Mouse (Mus musculus) megakaryocyte, embryonic 14.5 days (primary cell): ENCODE results near the gene BC029722. TPM values are rescaled to one million over a fixed set of nuclear protein-coding genes. Genes with fewer than 3 reads are reported as not detected.

Experiments
- H3K27me3 ChIP-seq: replicated peaks from 2 replicates; pipeline ENCODE3; 2012; ENCODE audit warnings: inconsistent platforms
- H3K36me3 ChIP-seq: replicated peaks from 2 replicates; pipeline ENCODE3; 2012; ENCODE audit warnings: low read length, inconsistent platforms, mixed read lengths
- H3K4me1 ChIP-seq: 2 replicates; pipeline ENCODE4 v1.6.1; 2012; ENCODE audit warnings: inconsistent platforms
- H3K4me3 ChIP-seq: replicated peaks from 2 replicates; pipeline ENCODE3; 2012; ENCODE audit warnings: moderate library complexity, mild to moderate bottlenecking, inconsistent platforms
- H3K9me3 ChIP-seq: 2 replicates; pipeline ENCODE4 v1.6.1; 2012; ENCODE audit warnings: inconsistent platforms
- FLI1 ChIP-seq: IDR thresholded peaks from 2 replicates; pipeline ENCODE4 v1.6.1; 2012; ENCODE audit warnings: low read length, inconsistent platforms, mixed read lengths
- GATA1 ChIP-seq: IDR thresholded peaks from 3 replicates; pipeline ENCODE4 v1.6.1; 2012; ENCODE audit warnings: mixed read lengths, low read length, inconsistent platforms, borderline replicate concordance
- polyA plus RNA-seq: library from polyadenylated mRNA; stranded (reverse); fragments of >175 nt; gene quantifications from 2 replicates; pipeline ENCODE4 v1.2.3, GENCODE M21; 2012; ENCODE audit warnings: low replicate concordance; ENCODE audit not compliant: insufficient read depth

Gene BC029722
- 30.5 and 31.7 TPM in 2 replicates for polyA plus RNA-seq

- Histone ChIP-seq H3K4me3 (peak within 1 kb of the TSS; percentile 99), H3K36me3 (peaks cover 52% of the 10 kb centered on the region), H3K9me3 (no peaks in the 10 kb centered on the region), H3K4me1 (peaks cover 71% of the 10 kb centered on the region), H3K27me3 (peaks cover 8% of the 10 kb centered on the region)
- TF ChIP-seq GATA1, result no peak
These were observed at the start of gene BC029722 for GRCm38 (mm10) chr2:155819392-155819448. Gene BC029722 (minus strand): TSS chr2:155819426.

- Histone ChIP-seq H3K27me3 (no peaks in the 10 kb centered on the region), H3K36me3 (peaks cover 79% of the 10 kb centered on the region), H3K9me3 (no peaks in the 10 kb centered on the region), H3K4me3 (no peak overlapping the region), H3K4me1 (peaks cover 53% of the 10 kb centered on the region)
- TF ChIP-seq GATA1 (no peak), FLI1 (no peak)
These were observed 49.1 kb upstream of the BC029722 start for GRCm38 (mm10) chr2:155868320-155868719.

GRCm38 (mm10) chr2:155863301-155863867 is 44.2 kb upstream of the BC029722 start:
- peaks cover 71% of the 10 kb centered on the region for H3K36me3 ChIP-seq
- H3K9me3 ChIP-seq, result no peaks in the 10 kb centered on the region
- peaks cover 14% of the 10 kb centered on the region for H3K4me1 ChIP-seq
- no peak overlapping the region for H3K4me3 ChIP-seq
- H3K27me3 ChIP-seq, result no peaks in the 10 kb centered on the region
- TF ChIP-seq FLI1 (no peak), GATA1 (no peak)

- H3K4me3 ChIP-seq, result no peak overlapping the region
- H3K4me1 ChIP-seq, result peaks cover 9% of the 10 kb centered on the region
- H3K36me3 ChIP-seq, result peaks cover 72% of the 10 kb centered on the region
- H3K9me3 ChIP-seq, result no peaks in the 10 kb centered on the region
- TF ChIP-seq FLI1 (no peak), GATA1 (no peak)
- no peaks in the 10 kb centered on the region for H3K27me3 ChIP-seq
These were observed 43.5 kb upstream of the BC029722 start for GRCm38 (mm10) chr2:155862573-155863300.

GRCm38 (mm10) chr2:155861581-155861980 is 42.4 kb upstream of the BC029722 start:
- Histone ChIP-seq H3K36me3 (peaks cover 72% of the 10 kb centered on the region), H3K4me1 (0 out of 2 replicates have a peak, but pooled peaks cover 6% of the 10 kb centered on the region), H3K4me3 (no peak overlapping the region), H3K27me3 (no peaks in the 10 kb centered on the region), H3K9me3 (no peaks in the 10 kb centered on the region)
- TF ChIP-seq GATA1, result no peak
- TF ChIP-seq FLI1, result no peak

GRCm38 (mm10) chr2:155860102-155860501 is 40.9 kb upstream of the BC029722 start:
- H3K4me1 ChIP-seq, result 0 out of 2 replicates have a peak, but pooled peaks cover under 1% of the 10 kb centered on the region
- TF ChIP-seq FLI1, result no peak
- TF ChIP-seq GATA1, result no peak
- peaks cover 77% of the 10 kb centered on the region for H3K36me3 ChIP-seq

GRCm38 (mm10) chr2:155852536-155852935 is 33.3 kb upstream of the BC029722 start:
- H3K36me3 ChIP-seq, result peaks cover 93% of the 10 kb centered on the region
- no peaks in the 10 kb centered on the region for H3K9me3 ChIP-seq
- TF ChIP-seq GATA1, result no peak
- no peak for TF ChIP-seq FLI1
- H3K27me3 ChIP-seq, result no peaks in the 10 kb centered on the region
- 0 out of 2 replicates have a peak, but pooled peaks cover 6% of the 10 kb centered on the region for H3K4me1 ChIP-seq
- H3K4me3 ChIP-seq, result no peak overlapping the region

More at GRCm38 (mm10) chr2:155860102-155860501, 40.9 kb upstream of the BC029722 start:
- Histone ChIP-seq H3K4me3 (no peak overlapping the region), H3K27me3 (no peaks in the 10 kb centered on the region), H3K9me3 (no peaks in the 10 kb centered on the region)

- H3K9me3 ChIP-seq, result no peaks in the 10 kb centered on the region
- no peak overlapping the region for H3K4me3 ChIP-seq
- H3K4me1 ChIP-seq, result 0 out of 2 replicates have a peak, but pooled peaks cover 6% of the 10 kb centered on the region
- H3K36me3 ChIP-seq, result peaks cover 96% of the 10 kb centered on the region
- no peak for TF ChIP-seq GATA1
- no peak for TF ChIP-seq FLI1
- no peaks in the 10 kb centered on the region for H3K27me3 ChIP-seq
These were observed 30.9 kb upstream of the BC029722 start for GRCm38 (mm10) chr2:155850120-155850519.

- Histone ChIP-seq H3K4me3 (no peak overlapping the region), H3K36me3 (peaks cover 99% of the 10 kb centered on the region)
- no peak for TF ChIP-seq FLI1
- TF ChIP-seq GATA1, result no peak
These were observed 30.2 kb upstream of the BC029722 start for GRCm38 (mm10) chr2:155849464-155849863.

GRCm38 (mm10) chr2:155848291-155848690 is 29.1 kb upstream of the BC029722 start:
- TF ChIP-seq GATA1 (no peak), FLI1 (no peak)
- H3K4me1 ChIP-seq, result 0 out of 2 replicates have a peak, but pooled peaks cover 6% of the 10 kb centered on the region
- H3K9me3 ChIP-seq, result no peaks in the 10 kb centered on the region
- no peaks in the 10 kb centered on the region for H3K27me3 ChIP-seq
- peaks cover 89% of the 10 kb centered on the region for H3K36me3 ChIP-seq
- no peak overlapping the region for H3K4me3 ChIP-seq

More at GRCm38 (mm10) chr2:155849464-155849863, 30.2 kb upstream of the BC029722 start:
- Histone ChIP-seq H3K4me1 (0 out of 2 replicates have a peak, but pooled peaks cover 6% of the 10 kb centered on the region), H3K9me3 (no peaks in the 10 kb centered on the region), H3K27me3 (no peaks in the 10 kb centered on the region)

- H3K9me3 ChIP-seq, result no peaks in the 10 kb centered on the region
- 0 out of 2 replicates have a peak, but pooled peaks cover 6% of the 10 kb centered on the region for H3K4me1 ChIP-seq
- TF ChIP-seq GATA1 (no peak), FLI1 (no peak)
- peaks cover 4% of the 10 kb centered on the region for H3K27me3 ChIP-seq
- H3K36me3 ChIP-seq, result peaks cover 75% of the 10 kb centered on the region
- H3K4me3 ChIP-seq, result no peak overlapping the region
These were observed 27.7 kb upstream of the BC029722 start for GRCm38 (mm10) chr2:155846930-155847329.
